Mouse (Mus musculus): Measurements from ENCODE around the gene Epha2.

The Epha2 gene

DNA sequence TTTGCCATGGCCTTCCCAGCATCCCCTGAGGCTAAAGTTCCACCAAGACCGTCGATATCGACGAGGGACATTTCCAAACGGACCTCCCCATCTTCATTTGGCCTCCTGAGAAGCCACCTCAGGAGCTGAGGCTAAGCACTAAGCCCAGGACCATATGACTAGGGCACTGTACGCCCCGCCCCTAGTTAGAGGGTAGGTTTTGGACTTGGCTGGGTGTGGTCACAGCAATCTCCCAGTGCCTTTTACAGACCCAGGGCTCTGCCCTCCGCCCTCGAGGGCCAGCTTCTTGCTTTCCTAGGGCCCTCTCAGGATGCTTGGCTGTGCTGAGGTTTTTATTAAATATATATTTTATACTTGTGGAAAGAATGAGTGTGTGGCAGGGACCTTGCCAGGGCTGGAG, 27.7 kb downstream of the Epha2 start:
- no peak for DNase-seq (ENCODE audit: extremely low read depth, low read depth)

DNA sequence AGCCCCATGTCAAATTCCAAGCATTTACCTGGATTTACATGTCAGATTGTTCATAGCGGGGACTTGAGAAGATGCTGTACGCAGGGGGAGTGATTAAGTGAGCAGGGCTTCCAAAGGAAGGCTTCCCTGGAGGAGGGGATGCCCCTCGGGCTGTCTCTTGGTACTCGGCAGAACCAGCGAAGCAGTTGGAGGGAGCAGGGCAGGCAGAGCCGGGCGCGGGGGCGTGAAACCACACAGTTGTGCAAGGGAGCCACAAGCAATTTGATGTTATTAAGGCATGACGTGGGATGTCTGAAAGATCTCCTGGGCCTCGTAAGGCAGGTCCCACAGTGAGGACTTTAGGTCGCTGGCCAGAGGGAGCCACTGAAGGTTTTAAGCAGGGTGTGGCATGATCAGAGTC, 28.9 kb downstream of the Epha2 start:
- no peak for DNase-seq (ENCODE audit: extremely low read depth, low read depth)

DNA sequence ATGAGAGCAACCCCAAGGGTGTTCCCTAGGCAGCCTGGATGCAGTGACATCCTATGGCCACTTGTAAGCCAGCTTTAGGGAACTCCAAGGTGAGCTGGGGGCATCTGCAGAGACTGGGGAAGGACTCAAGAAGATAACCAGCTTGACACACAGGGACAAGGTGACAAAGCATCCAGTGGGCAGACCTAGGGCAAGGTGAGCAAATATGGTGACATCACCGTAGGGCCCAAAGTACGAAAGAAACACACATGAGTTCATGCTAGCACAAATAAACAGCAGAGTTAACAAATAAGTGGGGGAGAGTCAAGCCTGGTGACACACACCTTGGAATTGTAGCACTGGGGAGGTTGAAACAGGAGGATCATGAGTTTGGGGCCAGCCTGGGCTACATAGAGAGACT, 30.4 kb downstream of the Epha2 start:
- no peak for DNase-seq (ENCODE audit: extremely low read depth, low read depth)

DNA sequence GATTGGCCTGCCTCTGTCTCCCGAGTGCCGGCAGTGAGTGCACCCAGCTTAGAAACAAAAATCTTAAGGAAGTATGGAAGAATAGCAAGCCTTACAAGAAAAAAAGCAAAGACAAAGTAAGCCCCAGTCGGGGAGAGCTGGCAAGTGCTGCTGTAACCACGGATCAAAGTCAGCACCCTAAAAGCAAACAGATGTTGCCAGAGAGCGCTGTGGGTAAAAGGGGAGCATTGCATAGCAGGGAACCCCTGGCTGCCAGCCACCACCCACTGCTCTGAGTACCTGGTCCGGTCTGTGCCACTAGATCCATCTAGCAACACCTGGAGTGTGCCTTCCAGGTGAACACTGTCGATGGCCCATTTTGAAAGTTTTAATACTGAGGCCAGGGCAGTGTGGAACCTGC, 31.2 kb downstream of the Epha2 start:
- DNase-seq (ENCODE audit: extremely low read depth, low read depth): no peak

DNA sequence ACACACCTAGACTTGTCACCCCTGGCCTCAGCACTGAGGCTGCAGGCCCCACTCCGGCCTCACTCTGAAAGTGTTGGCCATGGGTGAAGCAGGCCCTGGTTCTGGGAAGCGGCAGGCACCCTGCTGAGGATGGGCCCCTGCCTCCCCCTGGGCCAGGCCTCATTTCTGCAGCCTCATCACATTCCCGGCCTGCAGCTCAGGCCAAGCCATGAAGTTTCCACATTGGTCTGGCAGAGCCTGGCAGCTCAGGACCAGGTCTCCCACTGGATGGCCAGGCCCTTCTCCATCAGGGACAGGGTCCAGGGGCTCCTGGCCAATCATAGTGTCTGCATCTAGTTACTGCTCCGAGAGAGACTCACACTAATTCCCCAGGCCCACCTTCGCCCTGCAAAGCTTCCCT, 33.7 kb downstream of the Epha2 start:
- no peak for DNase-seq (ENCODE audit: extremely low read depth, low read depth)

DNA sequence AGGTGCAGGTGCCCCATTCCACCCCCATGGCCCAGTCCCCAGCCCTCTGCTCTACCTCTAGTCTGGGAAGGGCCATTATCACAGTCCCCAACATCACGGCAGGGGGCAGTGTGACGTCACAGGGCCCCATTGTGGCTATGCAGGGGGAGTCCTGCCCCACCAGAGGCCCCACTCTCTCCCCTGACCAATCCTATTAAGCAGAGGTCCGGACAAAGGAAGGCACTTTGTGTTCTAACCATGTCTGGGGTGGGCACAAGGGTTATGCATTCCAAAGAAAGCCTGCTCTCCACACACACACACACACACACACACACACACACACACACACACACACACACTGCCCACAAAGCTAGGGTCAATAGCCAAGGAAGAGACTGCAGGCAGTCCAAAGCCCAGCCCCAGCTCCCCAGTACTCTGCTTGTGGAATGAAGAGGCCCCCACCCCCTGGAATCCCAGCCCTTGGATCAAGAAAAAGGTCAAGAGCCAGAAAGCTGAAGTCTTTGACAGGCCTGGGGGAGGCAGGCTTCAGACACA, 34.3 kb downstream of the Epha2 start:
- DNase-seq (ENCODE audit: extremely low read depth, low read depth): no peak

DNA sequence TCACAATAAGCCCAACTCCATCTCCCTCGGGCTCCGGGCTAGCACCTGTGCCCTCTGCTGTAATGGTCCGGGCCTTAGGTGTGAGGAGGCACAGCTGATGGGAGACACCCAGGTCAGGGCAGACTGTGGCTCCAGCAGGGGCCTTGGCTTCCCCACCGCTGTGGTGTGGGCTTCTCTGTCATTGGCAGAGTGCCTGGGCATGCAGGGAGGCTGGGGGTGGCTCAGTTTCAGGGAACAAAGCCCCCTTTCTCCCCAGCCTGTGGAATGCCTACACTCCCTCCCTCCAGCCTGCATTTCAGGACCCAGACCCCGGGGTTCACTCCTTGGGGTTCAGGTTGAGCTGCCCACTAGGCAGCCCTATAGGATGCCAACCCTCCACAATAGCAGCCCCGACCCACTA, 35.2 kb downstream of the Epha2 start:
- DNase-seq (ENCODE audit: extremely low read depth, low read depth): no peak

DNA sequence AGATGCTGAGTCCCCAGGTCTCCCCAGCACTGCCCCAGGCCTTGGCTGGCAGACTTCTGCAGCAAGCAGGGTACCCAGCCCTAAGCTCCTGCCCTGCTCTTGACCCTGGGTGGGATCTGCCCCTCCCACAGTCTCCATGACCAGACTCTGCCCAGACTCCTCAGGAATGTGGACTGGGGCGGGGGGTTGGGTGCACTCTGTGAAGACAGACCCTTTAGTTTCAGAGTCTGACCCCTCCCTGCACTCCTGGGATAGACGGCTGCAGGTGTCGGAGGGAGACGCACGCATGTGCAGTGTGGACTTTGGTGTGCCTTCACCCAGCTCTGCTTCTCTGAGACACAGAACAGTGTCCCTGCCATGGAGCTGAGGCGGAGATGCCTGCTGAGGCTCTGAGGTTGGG, 36.9 kb downstream of the Epha2 start:
- DNase-seq (ENCODE audit: extremely low read depth, low read depth): no peak

DNA sequence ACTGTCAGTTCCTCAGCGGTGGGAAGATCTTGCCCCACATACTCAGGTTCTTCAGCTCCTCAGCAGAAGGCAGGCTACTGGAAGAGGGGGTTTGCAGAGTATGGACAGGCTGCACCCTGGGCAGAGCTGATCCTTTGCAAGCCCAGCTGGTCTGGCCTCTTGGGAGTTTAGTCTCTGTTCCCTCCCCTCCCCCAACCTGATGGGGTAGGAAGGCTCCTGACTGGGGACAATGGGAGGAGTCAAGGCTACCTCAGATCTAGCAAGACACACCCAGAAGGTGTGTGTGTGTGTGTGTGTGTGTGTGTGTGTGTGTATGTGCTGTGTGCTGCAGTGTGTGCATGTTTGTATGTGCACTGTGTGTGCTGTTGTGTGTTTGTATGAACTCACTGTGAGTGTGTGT, 37.8 kb downstream of the Epha2 start:
- DNase-seq (ENCODE audit: extremely low read depth, low read depth): no peak

DNA sequence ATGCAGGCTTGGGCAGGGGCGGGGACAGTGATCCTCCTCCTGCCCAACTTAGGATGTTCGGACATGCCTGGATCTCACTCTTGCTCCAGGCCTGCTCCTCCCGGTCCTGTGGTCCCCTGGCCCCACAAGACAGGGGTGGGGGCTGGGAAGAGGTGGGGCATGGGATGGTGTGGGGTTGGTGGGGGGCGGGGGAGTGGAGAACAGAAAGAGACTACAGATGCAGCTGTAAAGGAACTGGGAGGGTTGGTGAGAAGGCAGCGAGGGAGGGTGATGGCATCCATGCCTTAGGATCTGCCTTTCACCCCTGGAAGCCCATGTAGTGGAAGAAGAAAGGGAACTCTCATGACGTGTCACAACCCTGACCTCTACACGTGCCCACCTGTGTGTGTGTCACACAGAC, 40.4 kb downstream of the Epha2 start:
- DNase-seq (ENCODE audit: extremely low read depth, low read depth): no peak

DNA sequence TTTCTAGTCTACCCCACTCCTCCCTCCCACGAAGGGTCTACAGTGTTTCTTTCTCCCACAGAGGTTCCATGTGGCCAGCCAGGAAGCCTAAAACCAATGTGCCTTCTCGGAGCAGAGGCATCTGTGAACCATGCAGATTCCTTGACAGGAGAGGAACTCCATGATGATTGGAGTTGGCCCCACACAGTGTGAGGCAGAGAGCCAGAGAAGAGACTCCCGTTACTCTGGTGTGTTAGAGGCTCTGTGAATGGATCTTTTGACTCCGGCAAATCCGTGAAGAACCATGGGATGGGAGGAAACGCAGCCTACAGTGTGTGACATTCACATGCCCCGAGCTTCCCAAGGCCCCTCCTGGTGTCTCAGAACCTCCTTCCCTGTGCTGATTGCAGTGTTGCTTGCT, 42.5 kb downstream of the Epha2 start:
- no peak for DNase-seq (ENCODE audit: extremely low read depth, low read depth)

DNA sequence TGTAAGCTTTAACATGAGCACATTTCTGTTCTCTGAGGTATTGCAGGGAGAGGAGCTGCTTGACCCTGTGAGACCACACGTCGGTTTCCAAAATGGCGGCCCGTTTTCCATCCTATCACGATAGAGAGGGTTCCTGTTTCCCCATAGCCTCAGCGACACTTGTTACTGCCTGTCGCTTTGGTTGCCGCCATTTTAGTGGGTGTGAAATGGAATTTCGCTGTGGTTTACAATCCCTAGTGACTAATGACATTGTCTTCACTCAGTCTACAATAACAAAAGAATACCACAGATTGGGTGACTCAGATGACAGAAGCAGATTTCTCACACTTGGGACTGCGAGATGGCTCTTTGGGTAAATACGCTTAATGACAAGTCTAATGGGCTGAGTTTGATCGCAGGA, 44.2 kb downstream of the Epha2 start:
- DNase-seq (ENCODE audit: extremely low read depth, low read depth): no peak

DNA sequence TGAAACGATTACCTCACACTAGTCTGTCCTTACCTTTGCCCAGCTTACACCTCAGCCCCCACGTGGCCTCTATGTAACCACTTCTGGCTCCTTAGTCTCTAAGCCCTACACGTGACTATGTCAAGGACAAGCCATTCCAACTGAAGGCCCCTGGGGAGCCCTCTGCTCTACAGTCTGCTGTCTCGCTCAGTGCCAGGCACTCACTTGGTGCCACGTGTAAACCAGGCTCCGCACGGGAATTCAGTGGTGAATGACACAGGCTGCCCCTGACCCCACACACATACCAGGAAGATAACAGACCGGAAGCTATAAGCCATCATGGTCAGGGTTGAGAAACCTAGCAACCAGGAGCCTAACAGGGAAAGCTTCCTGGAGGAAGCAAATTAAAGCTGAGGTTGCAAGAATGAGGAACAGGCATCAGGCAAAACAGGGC, 46.3 kb downstream of the Epha2 start:
- DNase-seq (ENCODE audit: extremely low read depth, low read depth): no peak

DNA sequence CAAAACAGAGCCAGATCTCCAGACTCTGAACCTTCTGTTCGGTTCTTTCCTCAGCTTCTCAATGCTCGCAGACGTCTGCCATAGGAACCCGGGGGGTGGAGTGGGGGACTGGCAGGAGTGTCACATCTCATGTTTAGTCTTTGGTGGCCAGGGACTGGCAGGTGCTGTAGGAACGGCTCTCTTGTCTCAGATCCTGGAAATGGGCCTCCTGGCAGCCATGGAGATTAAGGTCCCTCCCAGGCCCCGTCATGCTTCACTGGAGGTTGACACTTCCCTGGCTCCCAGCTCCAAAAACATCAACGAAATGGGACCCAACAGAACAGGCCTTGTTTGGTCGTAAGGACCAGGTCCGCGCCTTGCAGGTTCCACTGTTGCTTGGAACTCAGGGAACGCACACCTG, 47.6 kb downstream of the Epha2 start:
- no peak for DNase-seq (ENCODE audit: extremely low read depth, low read depth)

DNA sequence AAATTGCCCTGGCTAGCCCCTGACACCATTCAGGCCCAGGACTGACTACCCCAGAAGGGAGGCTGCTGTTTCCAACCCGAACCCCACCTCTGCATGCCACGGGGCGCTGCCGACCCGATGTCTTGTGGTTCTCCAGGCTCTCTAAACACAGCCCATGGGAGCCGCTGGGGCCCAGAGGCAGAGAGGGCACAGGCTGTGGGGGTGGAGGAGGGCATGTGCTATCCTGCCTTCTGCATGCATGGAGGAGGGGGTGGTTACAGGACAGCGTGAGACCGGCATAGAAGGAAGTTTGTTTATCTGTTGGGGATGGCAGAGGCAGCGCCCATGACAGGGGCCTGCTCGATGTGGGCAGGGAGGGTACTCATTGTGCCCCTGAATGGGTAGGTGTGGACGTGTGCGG, 49.0 kb downstream of the Epha2 start:
- no peak for DNase-seq (ENCODE audit: extremely low read depth, low read depth)

DNA sequence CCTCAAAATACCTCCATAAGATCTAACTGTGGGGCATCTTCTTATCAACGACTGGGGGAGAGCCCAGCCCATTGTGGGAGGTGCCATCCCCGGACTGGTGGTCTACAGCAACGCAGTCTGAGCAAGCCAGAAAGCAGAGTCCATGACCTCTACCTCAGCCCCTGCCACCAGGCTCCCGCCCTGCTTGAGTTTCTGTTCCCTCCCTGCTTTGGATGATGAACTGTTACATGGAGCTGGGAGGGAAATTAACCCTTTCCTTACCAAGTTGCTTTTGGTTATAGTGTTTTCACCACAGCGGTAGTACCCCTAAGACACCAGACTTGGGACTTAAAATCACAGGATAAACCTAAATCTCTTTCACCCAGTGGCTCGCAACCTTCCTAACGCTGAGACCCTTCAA, 50.9 kb downstream of the Epha2 start:
- DNase-seq (ENCODE audit: extremely low read depth, low read depth): no peak

DNA sequence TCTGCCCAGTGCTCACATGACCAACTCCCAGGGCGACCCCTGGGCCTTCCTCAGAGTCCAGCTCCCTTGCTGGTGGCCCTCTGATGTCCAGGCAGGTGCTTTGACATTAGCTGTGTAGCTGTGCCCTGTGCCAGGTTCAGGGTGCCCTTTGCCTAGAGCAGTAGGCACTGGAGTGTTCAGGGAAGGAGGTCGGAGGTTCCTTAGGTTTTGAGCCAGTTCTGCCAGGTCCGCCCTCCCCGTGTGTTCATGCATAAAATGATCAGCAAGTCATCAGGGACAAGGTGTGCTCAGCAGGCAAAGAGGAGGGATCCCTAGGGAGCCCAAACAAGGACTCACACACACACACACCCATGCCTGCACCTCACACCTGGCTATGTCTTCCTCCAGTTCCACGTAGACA, 51.9 kb downstream of the Epha2 start:
- DNase-seq (ENCODE audit: extremely low read depth, low read depth): no peak

DNA sequence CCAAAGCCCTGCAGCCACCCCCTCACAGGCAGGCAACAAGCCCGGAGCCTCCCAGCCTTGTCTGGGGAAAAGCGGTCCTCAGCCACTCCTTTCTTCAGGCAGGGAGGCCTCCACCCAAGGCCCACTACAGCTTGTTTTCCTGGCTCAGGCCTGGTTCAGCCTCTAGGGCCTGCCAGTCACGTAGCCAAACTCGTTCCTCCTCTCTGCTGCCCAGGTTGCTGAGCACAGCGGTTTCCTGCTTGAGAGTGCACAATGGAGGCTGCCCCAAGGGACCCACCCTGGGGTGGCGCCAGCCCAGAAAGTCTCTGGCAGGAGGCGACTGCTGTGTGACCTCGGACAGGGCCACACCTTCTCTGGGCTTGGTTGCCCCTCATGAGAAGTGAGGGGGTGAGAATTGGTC, 52.8 kb downstream of the Epha2 start:
- DNase-seq (ENCODE audit: extremely low read depth, low read depth): no peak

DNA sequence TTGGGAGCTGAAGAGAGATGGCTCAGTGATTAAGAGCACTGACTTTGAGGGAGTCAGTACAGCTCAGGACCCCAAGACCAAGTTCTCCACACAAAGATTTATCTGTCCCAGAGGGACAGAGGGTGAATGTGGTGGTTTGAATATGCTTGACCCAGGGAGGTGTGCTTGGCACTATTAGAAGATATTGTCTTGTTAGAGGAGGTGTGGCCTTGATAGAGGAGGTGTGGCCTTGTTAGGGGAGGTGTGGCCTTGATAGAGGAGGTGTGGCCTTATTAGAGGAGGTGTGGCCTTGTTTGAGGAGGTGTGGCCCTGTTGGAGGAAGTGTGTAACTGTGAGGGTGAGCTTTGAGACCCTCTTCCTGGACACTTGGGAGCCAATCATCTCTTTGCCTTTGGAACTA, 56.8 kb downstream of the Epha2 start:
- DNase-seq (ENCODE audit: extremely low read depth, low read depth): no peak

DNA sequence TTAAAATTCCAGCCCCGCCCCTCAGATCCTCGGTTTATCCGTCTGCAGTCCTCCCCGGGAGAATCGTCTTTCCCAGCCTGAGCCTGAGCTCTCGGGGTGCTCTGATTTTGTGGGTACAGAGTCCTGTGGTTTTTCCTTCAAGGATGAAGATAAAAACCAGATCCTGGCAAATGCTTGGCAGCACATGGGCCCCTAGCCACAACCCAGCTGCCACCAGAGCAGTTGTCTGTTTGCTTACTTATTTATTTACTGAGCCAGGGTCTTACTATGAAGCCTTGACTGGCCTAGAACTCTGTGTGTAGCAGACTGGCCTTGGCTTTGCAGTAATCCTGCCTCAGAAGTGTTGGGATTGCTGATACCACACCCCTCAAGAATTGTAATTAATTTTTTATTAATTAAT, 58.2 kb downstream of the Epha2 start:
- DNase-seq (ENCODE audit: extremely low read depth, low read depth): no peak

DNA sequence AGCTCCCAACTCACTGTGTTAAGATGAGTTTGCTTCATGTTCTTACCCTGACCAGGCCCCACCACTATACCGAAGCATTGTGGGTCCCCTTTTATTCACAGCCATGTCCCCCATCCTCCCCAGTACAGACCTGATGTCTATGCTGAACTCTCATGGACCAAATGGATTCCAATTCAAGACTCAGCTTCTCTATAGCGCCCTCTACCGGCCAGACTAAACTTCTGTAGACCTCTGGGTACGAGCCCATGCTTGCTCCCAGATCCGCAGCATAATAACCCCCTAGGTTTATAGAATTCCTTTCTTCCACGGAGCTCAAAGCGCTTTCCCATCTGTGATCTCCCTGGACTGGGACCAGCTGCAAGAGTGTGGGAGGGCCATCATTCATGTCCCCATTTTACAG, 59.8 kb downstream of the Epha2 start:
- peak; percentile 43 for DNase-seq (ENCODE audit: extremely low read depth, low read depth)

DNA sequence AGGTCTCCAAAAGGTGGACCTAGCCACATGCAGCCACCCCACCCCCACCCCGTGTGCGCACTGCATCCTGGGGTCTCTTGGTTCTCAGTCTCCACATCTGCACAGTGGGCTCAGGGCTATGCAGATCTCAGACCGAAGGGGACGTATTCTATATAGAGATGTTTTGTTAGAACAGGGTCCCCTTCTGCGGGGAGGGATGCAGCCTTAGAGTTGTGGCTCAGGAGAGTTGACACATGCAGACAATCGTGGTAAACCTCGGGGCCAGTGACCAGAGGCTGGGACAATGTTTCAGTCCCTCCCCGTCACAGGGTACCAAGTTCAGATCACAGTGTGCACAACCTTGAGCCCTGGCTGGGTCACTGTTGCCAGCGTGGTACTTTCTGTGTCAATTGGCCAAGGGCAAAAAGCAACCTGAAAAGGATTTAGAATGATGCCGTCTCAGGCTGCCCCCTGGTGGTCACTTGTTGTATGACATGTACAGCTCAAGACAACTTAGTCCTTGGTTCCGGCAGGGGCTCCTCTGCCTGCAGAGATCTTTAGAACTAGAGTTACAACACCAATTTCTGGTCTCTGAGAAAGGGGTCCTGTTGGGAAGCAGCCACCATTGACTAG, 62.0 kb downstream of the Epha2 start:
- DNase-seq (ENCODE audit: extremely low read depth, low read depth): peak; percentile 49

DNA sequence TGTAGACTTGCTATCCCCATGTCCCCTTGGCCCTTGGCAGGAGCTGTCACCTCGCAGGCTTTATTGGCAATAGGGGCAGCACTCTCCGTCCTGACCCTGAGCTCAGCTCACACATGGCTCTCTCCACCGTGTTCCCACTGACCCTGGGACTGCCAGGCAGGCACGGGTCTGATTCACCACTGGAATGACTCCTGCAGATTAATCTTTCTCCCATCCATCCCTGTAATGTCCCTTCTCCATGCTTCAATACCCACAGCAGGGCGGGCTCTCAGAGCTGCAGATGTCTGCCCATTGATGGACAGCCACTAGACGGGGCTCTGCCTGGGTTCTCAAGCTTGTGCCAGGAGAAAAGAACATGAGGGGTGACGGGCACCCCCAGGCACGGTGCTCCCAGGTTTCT, 64.1 kb downstream of the Epha2 start:
- DNase-seq (ENCODE audit: extremely low read depth, low read depth): no peak

DNA sequence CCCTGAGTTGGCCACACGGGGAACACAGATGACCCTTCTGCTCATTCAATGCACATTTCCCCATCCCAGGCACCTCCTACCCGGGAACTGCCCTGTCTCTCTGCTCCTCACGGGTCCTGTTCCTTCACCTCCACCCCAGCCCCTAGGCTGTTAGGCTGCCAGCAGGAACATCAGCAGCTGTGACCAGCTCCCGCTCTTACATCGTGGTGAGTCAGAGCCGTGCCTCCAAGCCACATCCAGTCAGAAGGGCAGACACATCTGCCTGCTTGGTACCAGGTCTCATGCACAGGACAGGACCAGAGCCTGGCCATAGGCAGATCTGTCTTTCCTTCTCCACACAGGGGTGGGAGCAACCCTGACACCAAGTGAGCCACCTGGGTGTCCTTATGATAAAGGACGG, 64.8 kb downstream of the Epha2 start:
- no peak for DNase-seq (ENCODE audit: extremely low read depth, low read depth)

Measured in MEL-GATA-1-ER (cell line).